Mouse (Mus musculus) embryo, embryonic 10.5 days (tissue): ENCODE results near the gene Plekhf1.

Experiments used
- DNase-seq: peaks from one replicate; pipeline ENCODE4 v3.0.0-alpha.2; 2015; ENCODE audit warnings: low spot score

The Plekhf1 gene

GRCm38 (mm10) chr7:38187796-38188195 is 40.0 kb downstream of the Plekhf1 start:
- DNase-seq: no peak

GRCm38 (mm10) chr7:38186861-38187260 is 41.0 kb downstream of the Plekhf1 start:
- DNase-seq: no peak

GRCm38 (mm10) chr7:38184786-38185185 is 43.0 kb downstream of the Plekhf1 start:
- DNase-seq: no peak

- DNase-seq: no peak
Observed at GRCm38 (mm10) chr7:38184418-38184745, 43.4 kb downstream of the Plekhf1 start.

GRCm38 (mm10) chr7:38183709-38184417 is 44.0 kb downstream of the Plekhf1 start:
- DNase-seq: peak; percentile 91

GRCm38 (mm10) chr7:38182962-38183687 is 44.7 kb downstream of the Plekhf1 start, which contains the start of gene 1600014C10Rik:
TSS of gene 1600014C10Rik (plus strand) at chr7:38183217.
- DNase-seq: peak; percentile 62

GRCm38 (mm10) chr7:38182596-38182961 is 45.2 kb downstream of the Plekhf1 start:
- peak; percentile 88 for DNase-seq

- DNase-seq: no peak
Observed at GRCm38 (mm10) chr7:38181366-38181765, 46.5 kb downstream of the Plekhf1 start.

GRCm38 (mm10) chr7:38179896-38180295 is 47.9 kb downstream of the Plekhf1 start:
- no peak for DNase-seq

- no peak for DNase-seq
Observed at GRCm38 (mm10) chr7:38176056-38176455, 51.8 kb downstream of the Plekhf1 start.

- peak; percentile 73 for DNase-seq
Observed at GRCm38 (mm10) chr7:38174321-38175148, 53.3 kb downstream of the Plekhf1 start.

- peak; percentile 39 for DNase-seq
Observed at GRCm38 (mm10) chr7:38173871-38174270, 53.9 kb downstream of the Plekhf1 start.

- DNase-seq: peak; percentile 85
Observed at GRCm38 (mm10) chr7:38167724-38168141, 60.1 kb downstream of the Plekhf1 start.
